Mouse (Mus musculus) cerebellum, postnatal 36 days (tissue): ENCODE data around the gene Pdrg1.

Experiments used
- DNase-seq, 2 experiments: peaks; one replicate each; pipeline ENCODE4 v3.0.0; 2021 to 2022; ENCODE audit warnings: mixed read lengths in 2 of 2

Gene Pdrg1

DNA sequence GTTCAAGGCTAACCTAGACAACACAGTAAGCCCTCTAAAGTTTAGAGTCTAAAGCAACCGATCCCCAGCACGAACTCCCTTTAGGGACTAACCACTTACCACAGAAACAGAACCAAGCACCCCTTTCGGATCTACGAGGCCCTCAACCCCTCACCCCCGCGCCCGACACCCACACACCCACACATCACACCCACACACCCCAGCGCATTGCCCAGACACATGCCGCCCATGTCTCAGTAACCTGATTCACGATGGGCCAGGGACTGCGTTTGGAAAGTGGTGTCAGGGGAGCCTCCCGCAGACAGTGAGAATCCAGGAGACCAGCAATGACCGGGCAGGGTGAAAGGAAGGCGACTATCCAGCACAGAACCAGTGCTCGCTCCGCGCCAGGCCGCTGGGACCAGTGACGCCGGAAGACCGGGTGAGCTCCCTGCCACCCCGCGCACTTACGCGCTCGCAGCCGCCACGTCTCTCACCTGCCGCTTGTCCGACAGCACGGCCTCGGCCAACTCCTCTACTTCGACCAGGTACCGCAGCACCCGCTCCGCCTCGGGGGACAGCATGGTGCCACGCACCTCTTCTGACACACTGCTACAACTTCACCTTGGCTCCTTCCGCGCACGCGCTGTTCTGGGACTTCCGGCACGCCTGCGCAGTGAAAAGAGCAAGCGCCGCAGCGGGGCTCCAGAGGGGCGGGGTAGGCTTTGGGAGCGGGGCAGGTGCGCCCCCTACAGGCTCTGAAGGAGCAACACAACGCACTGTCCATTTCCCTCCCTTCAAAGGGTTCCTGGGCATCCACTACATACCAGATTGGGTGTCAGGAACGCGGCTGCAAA, at the start of gene Pdrg1:
Gene Pdrg1, minus strand, starts transcription at position 670 of the 836 bp plus-strand sequence.
- DNase-seq: peak; percentile 97 to 99

DNA sequence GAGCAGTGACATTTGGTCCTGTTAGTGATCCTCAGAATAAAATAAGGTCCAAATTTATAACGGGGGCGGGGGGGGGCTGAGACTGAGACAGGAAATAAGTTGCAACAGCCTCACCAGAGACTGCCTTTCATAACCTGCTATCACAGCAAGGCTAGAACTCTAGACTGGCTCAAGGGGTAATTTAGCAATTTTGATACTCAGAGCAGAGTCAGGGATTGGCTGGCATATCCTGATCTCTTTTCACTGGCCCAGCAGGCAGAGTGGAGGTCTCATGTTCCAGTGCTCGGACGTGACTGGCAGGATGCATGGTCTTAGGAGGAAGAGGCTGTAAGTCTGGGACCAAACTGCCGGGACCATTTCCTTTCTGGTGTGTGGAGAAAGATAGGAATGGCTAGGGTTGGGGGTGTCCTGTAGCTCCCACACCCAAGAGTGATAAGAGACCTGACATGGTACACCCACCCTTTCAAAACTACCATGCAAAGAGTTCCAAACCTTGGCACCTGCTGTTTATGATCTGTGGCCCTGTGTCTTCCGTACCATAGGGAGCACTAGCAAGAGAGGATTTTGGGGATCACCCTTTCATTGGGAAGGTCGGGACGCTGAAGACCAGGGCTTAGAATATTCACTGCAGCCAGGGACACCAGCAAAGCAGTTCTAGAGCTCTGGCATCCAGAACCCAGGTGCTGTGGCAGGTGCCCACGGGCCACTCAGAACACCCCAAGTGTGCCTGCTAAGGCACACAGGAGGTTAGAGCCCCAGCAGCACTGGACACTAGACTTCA, 49.2 kb upstream of the Pdrg1 start:
- DNase-seq: no peak

DNA sequence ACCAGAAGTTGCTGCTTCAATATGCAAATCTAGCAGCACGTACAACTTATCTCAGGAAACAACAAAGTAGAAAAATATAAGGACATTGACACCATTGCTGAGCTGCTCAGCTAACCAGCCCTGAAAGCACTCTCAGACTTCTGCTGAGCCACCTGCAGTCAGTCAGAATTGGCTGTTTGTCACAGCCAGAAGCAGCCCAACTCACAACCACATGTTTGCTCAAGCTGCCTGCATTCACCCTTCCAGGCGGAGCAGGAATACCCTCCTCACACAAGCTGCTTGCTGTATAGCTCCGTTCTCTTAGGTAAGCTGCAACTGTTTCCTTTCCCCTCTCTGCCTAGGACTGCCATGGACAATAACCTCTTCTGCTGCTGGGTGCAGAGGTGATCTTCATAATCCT, 48.2 kb upstream of the Pdrg1 start:
- DNase-seq: no peak

DNA sequence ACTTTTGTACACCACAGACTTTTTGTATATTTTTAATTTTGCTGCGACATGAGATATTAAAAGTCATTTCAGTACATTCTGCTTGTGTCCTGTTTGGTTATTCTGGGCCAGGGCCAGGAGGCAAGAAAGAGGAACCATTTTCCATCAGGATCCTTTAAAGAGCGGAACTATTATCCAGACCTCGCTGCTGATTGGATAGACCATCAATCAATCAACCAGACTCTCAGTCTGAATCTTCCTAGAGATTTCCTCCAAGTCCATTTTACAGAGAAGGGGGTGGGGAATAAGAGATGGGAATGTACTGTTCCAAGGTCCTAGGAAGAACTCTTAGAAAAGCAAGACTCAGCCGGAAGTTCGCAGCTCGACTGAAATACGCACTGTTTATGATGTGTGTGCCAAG, 45.0 kb upstream of the Pdrg1 start:
- DNase-seq: no peak

DNA sequence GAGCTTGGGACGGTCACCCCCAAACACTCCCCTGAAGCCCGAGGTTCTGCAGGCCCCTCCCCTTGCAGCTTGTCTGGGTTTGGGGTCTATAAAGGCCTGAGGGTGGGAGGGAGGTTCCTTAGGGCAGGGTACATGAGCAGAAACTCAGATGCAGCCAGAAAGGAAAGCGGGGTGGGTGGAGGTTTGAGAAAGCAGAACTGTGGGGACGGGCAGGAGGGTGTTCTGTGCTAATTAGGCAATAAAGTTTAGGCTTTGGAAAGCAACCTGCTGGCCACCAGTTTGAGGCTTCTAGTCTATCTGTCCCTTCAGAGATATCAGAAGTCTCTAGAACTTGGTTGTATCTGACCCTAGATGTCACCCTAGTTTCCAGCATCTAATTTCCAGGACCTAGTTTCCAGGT, 43.1 kb upstream of the Pdrg1 start:
- DNase-seq: no peak

DNA sequence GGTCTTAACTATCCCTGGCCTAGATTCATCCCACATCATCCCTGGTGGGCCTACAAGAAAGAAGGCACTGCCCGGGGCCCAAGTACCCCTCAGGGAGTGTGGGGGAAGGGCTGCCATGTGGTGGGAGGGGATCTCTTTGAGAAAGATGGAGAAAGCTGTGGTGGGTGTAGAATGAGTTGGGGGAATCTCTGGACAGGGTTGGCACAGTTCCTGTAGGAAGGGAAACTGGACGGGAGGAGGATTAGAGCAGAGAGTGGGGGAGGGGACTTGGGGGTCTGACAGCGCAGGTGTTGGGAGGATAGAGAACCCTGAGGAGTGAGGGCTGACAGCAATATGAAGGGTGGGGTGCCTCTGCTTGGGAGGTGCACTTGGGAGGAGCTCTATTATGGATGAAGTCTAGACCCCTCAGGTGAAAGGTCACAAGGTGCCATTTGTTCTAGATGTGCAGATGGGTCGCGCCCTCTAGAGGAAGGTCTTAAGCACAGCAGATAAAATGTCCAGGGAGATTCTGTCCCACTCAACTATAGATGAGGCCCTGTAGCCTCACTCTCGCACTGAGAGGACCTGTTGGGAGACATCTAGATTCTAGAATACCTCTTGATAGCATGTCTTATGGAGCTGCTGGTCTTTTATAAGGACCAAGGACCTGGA, 40.2 kb upstream of the Pdrg1 start:
- DNase-seq: peak in 1 of 2 experiments; percentile 14

DNA sequence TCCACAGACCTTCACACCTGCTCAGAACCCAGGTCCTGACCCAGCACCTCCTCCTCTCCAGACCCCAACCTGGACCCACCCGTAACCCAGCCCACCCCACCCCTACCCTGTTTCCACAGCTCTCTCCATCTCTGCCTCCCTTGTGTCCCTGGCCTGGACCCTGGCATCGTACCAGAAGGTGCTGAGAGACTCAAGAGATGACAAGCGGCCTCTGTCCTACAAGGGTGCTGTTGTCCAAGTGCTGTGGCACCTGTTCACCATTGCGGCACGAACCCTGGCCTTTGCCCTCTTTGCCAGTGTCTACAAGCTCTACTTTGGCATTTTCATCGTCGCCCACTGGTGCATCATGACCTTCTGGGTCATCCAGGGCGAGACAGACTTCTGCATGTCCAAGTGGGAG, 38.7 kb upstream of the Pdrg1 start:
- DNase-seq: no peak

DNA sequence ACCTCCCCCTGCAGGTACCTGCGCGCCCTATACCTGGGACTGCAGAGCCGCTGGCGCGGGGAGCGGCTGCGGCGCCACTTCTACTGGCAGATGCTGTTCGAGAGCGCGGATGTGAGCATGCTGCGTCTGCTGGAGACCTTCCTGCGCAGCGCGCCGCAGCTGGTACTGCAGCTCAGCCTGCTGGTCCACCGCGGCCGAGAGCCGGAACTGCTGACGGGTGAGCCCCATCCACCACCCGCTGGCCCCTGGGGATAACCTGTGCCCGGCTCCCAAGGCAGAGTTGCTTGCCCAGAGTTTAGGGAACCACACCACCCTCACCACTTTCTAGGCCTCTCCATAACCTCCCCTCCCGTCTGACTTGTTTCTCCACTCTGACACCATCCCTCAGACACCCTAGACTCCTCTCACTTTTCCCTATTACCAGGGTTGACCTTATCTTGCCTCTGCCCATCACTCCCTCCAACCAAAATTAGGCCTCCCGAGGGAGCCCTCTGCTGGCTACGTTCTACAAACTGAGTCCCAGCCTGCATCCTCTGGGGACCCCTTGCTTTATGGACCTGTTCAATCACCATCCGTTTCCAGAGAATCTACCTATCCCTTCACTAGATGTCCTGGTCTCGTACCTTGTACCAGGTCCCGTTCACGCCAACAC, 37.6 kb upstream of the Pdrg1 start:
- DNase-seq: peak in 1 of 2 experiments; percentile 63

DNA sequence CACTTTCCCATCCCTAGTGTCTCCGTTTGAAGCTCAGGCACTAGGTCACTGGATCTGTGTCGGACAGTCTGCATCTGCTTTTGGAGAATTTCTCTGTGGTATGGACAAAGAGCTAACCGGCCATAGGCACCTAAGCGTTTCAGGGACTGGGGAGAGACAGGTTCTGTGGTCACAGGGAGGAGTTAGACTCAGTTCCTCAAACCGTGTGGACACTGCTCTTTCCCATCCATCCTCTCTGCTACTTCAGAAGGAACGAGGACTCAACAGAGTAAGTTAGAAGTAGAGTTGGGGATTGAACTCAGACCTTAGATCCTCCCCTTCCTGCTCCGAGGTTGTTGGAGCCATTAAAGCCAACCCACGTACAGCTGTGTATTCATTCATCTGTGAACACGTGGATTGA, 36.3 kb upstream of the Pdrg1 start:
- DNase-seq: no peak

DNA sequence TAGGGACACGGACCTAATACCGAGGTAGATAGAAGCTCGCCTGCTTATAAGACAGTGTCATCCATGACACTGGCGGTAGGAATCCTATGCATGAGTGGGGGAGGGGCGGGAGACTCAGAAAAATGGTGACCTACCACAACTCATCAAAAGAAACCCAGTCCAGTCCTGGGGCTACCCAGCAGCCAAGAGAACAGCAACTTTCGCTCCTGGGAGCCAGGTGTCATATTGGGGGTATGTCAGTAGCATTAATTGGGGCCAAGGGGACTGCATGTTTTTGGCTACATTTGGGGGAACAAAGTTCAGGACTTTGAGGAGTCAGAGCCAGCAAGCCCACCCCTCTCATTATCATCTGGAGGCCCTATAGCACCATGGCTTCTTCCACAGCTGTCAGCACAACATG, 35.9 kb upstream of the Pdrg1 start:
- no peak for DNase-seq

DNA sequence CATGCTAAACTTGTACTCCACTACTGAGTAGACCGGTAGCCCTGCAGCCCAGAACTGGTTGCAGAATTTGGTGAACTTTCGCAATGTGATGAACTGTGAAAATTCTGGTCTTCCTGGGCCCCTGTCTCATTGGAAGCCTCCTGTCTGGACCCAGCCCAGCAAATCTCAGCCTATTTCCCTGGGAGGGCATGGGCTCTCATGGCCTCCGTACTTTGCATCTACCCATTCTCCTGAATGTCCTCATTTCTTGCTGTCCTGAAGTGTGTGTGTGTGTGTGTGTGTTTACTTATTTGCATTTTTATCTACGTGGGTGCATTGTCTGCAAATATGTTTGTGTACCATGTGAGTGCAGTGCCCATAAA, 34.8 kb upstream of the Pdrg1 start:
- no peak for DNase-seq

DNA sequence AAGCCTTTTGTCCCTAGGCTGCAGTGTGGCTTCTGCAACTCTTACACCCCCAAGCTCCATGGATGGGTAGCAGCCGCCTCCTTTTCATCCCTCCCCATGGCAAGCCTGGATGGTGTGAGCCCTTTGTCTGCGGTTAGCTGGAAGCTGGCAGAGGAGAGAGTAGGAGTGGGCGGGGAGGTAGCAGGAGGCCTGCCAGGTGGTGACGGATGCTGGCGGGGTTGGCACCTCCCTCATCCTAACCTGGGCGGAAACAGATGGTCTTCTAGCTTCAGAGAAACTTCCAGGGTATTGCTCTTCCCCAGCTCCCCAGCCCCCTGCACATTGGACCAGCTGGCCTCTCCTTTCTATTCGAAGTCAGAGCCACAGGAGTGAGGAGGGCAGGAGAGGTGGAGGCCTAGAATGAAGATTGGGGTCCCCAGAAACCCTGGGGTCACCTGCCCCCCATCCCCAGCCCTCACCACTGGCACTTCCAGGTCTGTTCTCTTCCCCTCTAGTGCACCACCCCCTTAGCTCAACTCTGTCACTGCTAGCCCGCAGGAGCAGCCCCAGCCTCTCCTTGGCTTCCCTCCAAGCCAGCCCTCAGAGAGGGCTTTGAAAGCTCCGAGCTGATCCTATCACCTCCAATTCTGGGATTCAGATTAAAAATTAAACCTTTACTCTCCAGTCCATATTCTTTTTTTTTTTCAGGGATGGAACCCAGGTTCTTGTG, 34.2 kb upstream of the Pdrg1 start:
- DNase-seq: peak; percentile 95 to 96

DNA sequence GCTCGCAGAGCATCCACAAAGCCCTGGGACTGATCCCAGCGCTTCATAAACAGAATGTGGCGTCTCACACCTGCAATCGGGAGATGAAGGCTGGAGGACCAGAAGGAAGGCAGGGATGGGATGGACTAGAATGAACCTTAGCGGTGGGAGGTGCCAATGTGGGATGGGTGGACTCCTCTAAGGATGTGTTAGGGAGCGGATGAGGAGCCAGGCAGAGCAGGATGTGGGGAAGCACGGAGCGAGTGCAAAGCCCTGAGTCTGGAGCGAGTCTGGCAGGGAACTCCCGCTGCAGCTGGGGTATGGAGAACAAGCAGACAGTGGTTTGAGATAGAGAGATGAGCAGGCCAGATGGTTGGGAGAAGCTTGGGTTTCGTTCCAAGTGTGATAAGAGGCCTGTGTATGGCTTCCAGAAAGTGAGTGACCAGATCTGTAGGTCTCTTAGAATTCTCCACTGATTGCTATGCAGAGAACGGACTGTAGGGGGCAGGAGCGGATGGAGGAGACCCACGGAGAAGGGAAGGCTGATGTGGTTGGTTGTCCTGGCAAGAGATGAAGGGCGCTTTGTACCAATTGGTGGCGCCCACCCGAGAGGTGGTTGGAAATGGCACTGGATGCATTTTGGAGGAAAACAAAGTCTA, 32.7 kb upstream of the Pdrg1 start:
- peak; percentile 78 to 79 for DNase-seq

DNA sequence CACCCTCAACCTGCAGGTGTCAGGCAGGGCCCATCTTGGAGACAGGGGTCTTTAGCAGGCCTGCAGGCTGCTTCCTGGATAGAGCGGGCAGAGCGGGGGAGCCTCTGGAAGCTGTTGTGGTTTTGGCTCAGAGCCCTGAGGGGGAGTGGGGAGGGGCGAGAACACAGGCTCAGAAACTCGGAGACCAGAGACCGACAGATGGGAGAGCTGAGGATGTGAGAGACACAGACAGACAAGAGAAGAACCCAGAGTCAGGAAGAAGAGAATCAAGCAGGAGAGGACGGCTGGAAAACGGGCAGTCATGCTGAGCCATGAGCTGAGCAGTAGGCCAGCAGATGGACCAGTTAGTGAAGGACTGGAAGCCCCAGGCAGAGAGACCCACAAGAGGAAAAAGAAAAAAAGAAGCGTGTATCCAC, 30.7 kb upstream of the Pdrg1 start:
- DNase-seq: peak; percentile 48 to 50

DNA sequence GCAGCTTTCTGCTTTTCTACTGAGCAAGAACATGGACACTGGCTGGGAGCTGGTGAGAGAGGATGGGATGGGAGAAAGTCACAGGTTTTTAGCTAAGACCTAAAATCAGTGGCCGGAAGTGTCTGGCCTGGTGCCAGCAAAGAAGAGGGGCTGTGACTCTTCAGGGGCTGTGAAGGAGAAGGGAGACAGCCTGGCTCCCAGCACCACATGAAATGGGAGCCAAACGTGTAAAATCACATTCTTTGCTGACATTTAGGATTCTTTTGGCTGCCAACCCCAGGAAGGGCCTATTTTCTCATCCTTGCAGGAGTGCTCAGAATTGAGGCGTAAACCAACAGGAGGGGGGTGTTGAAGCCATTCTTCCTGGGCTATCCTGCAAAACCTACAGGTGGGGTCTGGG, 28.7 kb upstream of the Pdrg1 start:
- DNase-seq: peak; percentile 47 to 50

DNA sequence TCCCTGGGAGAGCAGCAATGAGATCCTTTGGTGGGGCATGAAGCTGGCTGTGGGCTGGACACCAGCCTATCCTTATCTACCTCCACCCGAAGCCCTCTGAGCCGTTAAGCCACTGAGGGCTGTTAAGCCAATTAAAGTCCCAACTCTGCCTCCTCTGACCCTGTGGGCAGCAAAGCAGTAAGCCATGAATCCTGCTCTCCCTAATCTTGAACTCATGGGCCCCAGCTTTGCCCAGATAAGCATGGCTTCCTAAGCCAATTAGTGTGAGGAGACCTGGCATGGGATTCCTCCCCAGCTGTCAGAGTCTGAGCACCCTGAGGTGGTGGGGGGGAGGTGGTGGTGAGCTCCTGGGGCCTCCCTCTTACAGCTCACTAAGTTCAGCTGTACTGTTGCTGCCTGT, 21.5 kb upstream of the Pdrg1 start:
- no peak for DNase-seq

DNA sequence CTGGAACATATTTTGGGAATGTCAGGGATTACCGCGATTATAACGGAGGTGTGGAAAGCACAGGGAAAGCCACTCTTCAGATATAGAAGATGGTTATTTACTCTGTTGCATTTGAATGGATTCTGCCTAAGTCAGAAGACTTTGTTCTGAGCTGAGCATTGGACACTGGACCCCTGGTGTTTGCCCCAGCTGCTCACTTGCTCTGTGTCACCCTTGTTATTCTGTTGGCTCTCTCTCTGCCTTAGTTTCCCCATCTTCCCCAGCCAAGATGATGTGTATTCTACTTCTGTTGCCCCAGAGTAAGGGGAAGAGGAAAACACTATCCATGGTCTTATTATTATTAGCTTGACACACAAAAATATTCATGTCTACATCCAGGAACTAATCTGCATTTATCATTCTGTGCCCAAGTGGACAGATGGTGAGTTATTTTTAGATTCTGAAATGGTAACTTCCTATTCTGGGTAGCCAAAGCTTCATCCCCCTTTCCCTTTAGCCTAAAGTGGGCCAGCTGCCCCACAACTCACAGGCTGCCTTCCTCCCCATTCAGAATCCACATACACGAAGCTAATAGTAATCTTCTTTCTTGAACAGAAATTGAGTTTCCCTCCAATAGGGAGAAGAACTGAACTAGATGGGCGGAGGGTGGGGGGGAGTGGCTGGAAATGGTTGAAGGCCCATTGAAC, 18.5 kb upstream of the Pdrg1 start:
- peak; percentile 69 to 77 for DNase-seq

DNA sequence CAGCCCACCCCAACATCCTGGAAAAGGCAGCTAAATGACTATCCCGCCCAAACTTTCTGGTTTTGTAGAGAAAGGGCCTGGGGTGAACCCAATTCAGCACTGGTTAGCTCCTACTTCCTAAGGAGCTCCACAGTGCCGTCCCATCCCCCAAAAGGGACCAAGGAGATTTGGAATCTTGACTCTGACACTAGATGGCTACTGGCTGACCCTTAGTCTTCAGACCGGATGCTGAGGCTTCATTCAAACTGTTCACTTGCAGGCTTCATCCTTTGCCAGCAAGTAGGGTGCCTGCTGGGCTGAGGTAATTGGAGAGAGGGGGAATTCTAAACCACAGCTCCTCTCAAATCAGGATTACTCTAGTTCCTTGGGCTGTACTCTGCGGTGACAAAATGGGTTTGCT, 17.7 kb upstream of the Pdrg1 start:
- DNase-seq: no peak

DNA sequence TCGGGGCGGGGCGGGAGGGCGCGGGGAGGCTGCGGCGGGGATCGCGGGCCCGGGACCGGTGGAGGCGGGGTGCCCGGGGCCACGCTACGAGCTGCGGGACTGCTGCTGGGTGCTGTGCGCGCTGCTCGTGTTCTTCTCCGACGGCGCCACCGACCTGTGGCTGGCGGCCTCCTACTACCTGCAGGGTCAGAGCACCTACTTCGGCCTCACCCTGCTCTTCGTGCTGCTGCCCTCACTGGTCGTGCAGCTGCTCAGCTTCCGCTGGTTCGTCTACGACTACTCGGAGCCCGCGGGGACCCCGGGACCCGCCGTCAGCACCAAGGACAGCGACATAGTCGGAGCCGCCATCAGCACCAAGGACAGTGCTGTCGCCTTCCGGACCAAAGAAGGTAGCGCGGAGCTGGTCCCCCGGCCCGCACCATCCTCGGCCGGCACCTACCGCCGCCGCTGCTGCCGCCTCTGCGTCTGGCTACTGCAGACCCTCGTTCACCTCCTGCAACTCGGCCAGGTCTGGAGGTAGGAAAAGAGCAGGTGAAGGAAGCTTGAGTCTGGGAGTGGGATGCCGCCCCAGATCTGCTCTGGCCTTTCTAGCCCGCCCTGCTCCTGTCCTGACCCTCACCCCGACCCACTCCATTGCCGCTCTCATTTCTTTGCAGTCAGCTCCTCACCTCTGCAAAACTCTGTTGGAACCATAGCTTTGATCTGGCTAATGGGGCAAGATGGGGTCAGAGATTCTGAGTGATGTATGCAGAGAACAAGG, 17.0 kb upstream of the Pdrg1 start:
- DNase-seq: peak; percentile 52 to 56
